Mouse (Mus musculus) intestine, postnatal 0 days (tissue): ENCODE measurements around the gene Bcas2. TPM values are rescaled to one million over a fixed set of nuclear protein-coding genes. Genes with fewer than 3 reads are reported as not detected.
A peak's percentile ranks its signal among the peaks of the same experiment; 100 is the strongest.

Source experiments
- ATAC-seq: fragments of 200-750 bp; cut with Nextera tagmentation; 2 replicates; pipeline ENCODE4 v1.8.0; 2017; ENCODE audit warnings: mild to moderate bottlenecking, moderate TSS enrichment, moderate library complexity
- H3K27ac ChIP-seq: fragments of 300-500 bp; sonication (generic); 2 replicates; pipeline ENCODE4 v1.5.1; 2014; ENCODE audit warnings: mild to moderate bottlenecking, low read depth, low read length, moderate library complexity
- H3K27me3 ChIP-seq: fragments of 300-500 bp; sonication (generic); replicated peaks from 2 replicates; pipeline ENCODE4 v1.6.1; 2014; ENCODE audit warnings: low read length, mixed read lengths; ENCODE audit not compliant: control insufficient read depth, insufficient read depth
- H3K36me3 ChIP-seq: fragments of 300-500 bp; sonication (generic); 2 replicates; pipeline ENCODE4 v1.6.1; 2014; ENCODE audit warnings: mild to moderate bottlenecking, moderate library complexity; ENCODE audit not compliant: control insufficient read depth, insufficient read depth
- H3K4me1 ChIP-seq: fragments of 300-500 bp; sonication (generic); replicated peaks from 2 replicates; pipeline ENCODE4 v1.6.1; 2014; ENCODE audit warnings: antibody characterized with exemption, low read length, mixed read lengths; ENCODE audit not compliant: control insufficient read depth, insufficient read depth
- H3K4me2 ChIP-seq: fragments of 300-500 bp; sonication (generic); replicated peaks from 2 replicates; pipeline ENCODE4 v1.6.1; 2014; ENCODE audit warnings: low read depth, mild to moderate bottlenecking, moderate library complexity
- H3K4me3 ChIP-seq: fragments of 300-500 bp; sonication (generic); 2 replicates; pipeline ENCODE4 v1.5.1; 2014; ENCODE audit warnings: low read depth, low read length
- H3K9ac ChIP-seq: fragments of 300-500 bp; sonication (generic); 2 replicates; pipeline ENCODE4 v1.6.1; 2014; ENCODE audit warnings: mild to moderate bottlenecking, low read depth, low read length
- H3K9me3 ChIP-seq: fragments of 300-500 bp; sonication (generic); 2 replicates; pipeline ENCODE4 v1.6.1; 2016; ENCODE audit warnings: mixed run types; ENCODE audit not compliant: control insufficient read depth
- CTCF ChIP-seq: sonication (generic); IDR thresholded peaks from 2 replicates; pipeline ENCODE4 v1.5.1; 2016; ENCODE audit warnings: low read depth, mild to moderate bottlenecking, control low read depth, antibody characterized with exemption, moderate library complexity
- WGBS: fragments of 180-500 bp; shearing (Covaris S2); extraction: QIAGEN DNeasy Blood & Tissue Kit; methylation state at CpG from one replicate; pipeline ENCODE4 v1.1.7; 2014; 5-methylcytosine and 5-hydroxymethylcytosine counted together
- polyA plus RNA-seq: library from polyadenylated mRNA; unstranded; fragments of >200 nt; fragmentation: Nextera tagmentation; extraction: Ambion mirVana; gene quantifications from 2 replicates; pipeline ENCODE4 v1.2.1, GENCODE M21; 2015

The Bcas2 gene
- polyA plus RNA-seq, 1 experiment from 2014 or later, result 88.7 TPM

- ATAC-seq, result no peak
- no peak overlapping the region for H3K4me2 ChIP-seq
- no peak overlapping the region for H3K4me3 ChIP-seq
- 86% methylated on average over 11 of the region's 11 CpGs for WGBS
- H3K27me3 ChIP-seq, result no peaks in the 10 kb centered on the region
- H3K36me3 ChIP-seq, result no peaks in the 10 kb centered on the region
- H3K4me1 ChIP-seq, result no peaks in the 10 kb centered on the region
- no peak overlapping the region for H3K27ac ChIP-seq
- no peak overlapping the region for H3K9ac ChIP-seq
- no peaks in the 10 kb centered on the region for H3K9me3 ChIP-seq
- no peak for TF ChIP-seq CTCF
Observed at GRCm38 (mm10) chr3:103141287-103141686, 30.2 kb upstream of the Bcas2 start.

DNA sequence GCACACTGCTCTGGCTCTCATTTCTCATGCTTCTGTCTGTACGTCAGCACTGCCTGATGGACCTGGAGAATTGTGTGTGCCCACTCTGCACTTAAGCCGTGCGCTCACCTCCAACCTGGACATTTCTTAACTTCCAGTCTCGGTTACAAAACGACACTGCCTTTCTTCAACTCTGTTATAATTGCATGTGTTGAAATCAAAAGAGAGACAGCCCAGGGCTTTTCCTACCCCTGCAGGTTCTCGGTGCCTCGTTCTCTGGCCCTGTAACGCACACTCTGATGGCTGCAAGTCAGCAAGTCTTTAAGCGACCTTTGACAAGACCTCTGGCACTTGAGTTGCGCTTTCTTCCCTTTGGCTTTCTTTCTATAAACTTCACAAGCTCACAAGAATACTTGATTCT lies 29.1 kb upstream of the Bcas2 start:
- H3K9me3 ChIP-seq, result no peaks in the 10 kb centered on the region
- H3K27ac ChIP-seq, result no peak overlapping the region
- H3K4me2 ChIP-seq, result no peak overlapping the region
- no peaks in the 10 kb centered on the region for H3K27me3 ChIP-seq
- H3K4me3 ChIP-seq, result no peak overlapping the region
- no peak overlapping the region for H3K9ac ChIP-seq
- 73% methylated on average over 10 of the region's 10 CpGs for WGBS
- H3K4me1 ChIP-seq, result no peaks in the 10 kb centered on the region
- no peaks in the 10 kb centered on the region for H3K36me3 ChIP-seq
- no peak for ATAC-seq
- no peak for TF ChIP-seq CTCF

DNA sequence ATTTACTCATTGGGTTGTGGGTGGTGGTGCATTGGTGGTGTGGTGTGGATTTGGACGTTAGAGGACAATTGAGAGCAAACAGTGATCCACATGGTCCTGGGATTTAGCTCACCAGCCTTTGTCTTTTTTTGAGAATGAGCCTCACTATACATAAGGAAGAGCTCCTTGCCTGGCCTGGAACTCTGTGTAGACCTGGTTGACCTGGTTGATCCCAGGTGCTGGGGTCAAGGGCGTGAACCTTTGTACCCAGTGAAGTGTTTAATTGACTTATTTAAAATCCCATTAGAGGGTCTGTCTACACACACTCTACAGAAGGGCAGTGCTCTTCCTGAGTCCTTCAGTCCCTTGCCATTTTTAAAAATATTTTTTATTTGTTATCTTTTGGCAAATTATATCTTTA lies 26.1 kb upstream of the Bcas2 start:
- H3K4me2 ChIP-seq, result no peak overlapping the region
- H3K27ac ChIP-seq, result no peak overlapping the region
- H3K27me3 ChIP-seq, result no peaks in the 10 kb centered on the region
- no peaks in the 10 kb centered on the region for H3K9me3 ChIP-seq
- H3K4me3 ChIP-seq, result no peak overlapping the region
- no peaks in the 10 kb centered on the region for H3K4me1 ChIP-seq
- H3K36me3 ChIP-seq, result no peaks in the 10 kb centered on the region
- TF ChIP-seq CTCF, result no peak
- 73% methylated on average over 2 of the region's 2 CpGs for WGBS
- no peak overlapping the region for H3K9ac ChIP-seq
- no peak for ATAC-seq

DNA sequence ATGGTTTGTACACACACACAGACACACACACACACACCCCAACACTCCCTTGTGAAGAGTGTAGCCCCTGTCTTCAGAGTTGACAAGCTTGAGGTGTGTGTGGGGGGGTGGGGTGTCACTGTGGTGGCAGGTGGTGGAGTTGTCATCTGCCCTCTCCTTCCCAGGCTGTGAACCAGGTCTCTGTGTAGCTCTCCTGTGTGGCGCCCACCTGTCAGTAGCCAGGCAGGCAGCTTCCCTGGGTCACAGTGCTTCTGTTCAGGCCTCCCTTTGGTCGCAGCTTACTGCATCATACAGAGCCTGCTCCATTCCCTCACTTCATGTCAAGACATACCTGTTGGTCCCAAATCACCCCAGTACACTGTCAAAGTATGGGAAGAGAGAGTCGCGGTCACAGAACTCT lies 25.7 kb upstream of the Bcas2 start:
- H3K36me3 ChIP-seq, result no peaks in the 10 kb centered on the region
- no peak for TF ChIP-seq CTCF
- H3K4me1 ChIP-seq, result no peaks in the 10 kb centered on the region
- no peak overlapping the region for H3K27ac ChIP-seq
- H3K4me3 ChIP-seq, result no peak overlapping the region
- H3K4me2 ChIP-seq, result no peak overlapping the region
- no peaks in the 10 kb centered on the region for H3K9me3 ChIP-seq
- 77% methylated on average over 4 of the region's 4 CpGs for WGBS
- H3K9ac ChIP-seq, result no peak overlapping the region
- ATAC-seq, result no peak
- no peaks in the 10 kb centered on the region for H3K27me3 ChIP-seq

GRCm38 (mm10) chr3:103146330-103147166 lies 24.9 kb upstream of the Bcas2 start:
- Histone ChIP-seq H3K4me2 (no peak overlapping the region), H3K9me3 (no peaks in the 10 kb centered on the region), H3K9ac (no peak overlapping the region), H3K4me1 (no peaks in the 10 kb centered on the region), H3K4me3 (no peak overlapping the region), H3K27me3 (no peaks in the 10 kb centered on the region), H3K36me3 (no peaks in the 10 kb centered on the region), H3K27ac (no peak overlapping the region)
- no peak for ATAC-seq
- 67% methylated on average over 23 of the region's 23 CpGs for WGBS
- TF ChIP-seq CTCF, result no peak

DNA sequence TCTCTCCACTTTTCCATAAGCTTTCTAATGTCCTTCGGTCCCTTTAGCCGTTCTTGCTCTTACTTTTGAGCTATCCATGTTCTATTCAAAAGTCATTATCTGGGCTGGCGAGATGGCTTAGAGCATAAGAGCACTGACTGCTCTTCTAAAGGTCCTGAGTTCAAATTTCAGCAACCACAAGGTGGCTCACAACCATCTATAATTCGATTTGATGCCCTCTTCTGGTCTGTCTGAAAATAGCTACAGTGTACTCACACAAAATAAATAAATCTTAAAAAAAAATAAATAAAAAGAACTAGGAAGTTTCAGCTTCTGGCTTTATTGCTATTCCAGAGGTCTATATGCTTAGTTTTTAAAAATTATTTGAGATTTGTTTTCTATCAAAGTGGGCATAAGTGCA lies 23.7 kb upstream of the Bcas2 start:
- no peaks in the 10 kb centered on the region for H3K4me1 ChIP-seq
- no peaks in the 10 kb centered on the region for H3K27me3 ChIP-seq
- 0 out of 2 replicates have a peak, but pooled peaks cover 3% of the 10 kb centered on the region for H3K36me3 ChIP-seq
- ATAC-seq, result no peak
- H3K4me3 ChIP-seq, result no peak overlapping the region
- no peaks in the 10 kb centered on the region for H3K9me3 ChIP-seq
- 87% methylated on average over 4 of the region's 4 CpGs for WGBS
- H3K4me2 ChIP-seq, result no peak overlapping the region
- no peak overlapping the region for H3K27ac ChIP-seq
- TF ChIP-seq CTCF, result peak; percentile 22; the same call in 1 of the 2 replicates
- no peak overlapping the region for H3K9ac ChIP-seq
